Mouse (Mus musculus) liver, adult 2 months (tissue): ENCODE measurements around the gene Gm20425.

Experiments used
- CTCF ChIP-seq: fragments of 200-500 bp; IDR thresholded peaks from 2 replicates; pipeline ENCODE4 v1.5.1; 2011; ENCODE audit warnings: low read depth, low read length, control low read depth
- POLR2A ChIP-seq: fragments of 200-500 bp; IDR thresholded peaks from 2 replicates; pipeline ENCODE4 v1.6.1; 2011; ENCODE audit warnings: low read length, control low read depth; ENCODE audit not compliant: insufficient read depth; ENCODE audit errors: extremely low read depth

- TF ChIP-seq POLR2A (no peak), CTCF (peak; percentile 64)
Measured at GRCm38 (mm10) chr9:103225464-103225863, 4.6 kb downstream of the Gm20425 start.
